Mouse (Mus musculus) CH12.LX (cell line): Measurements from ENCODE around the gene Map2k6. TPM values are rescaled to one million over a fixed set of nuclear protein-coding genes. Genes with fewer than 3 reads are reported as not detected.

Source experiments
- DNase-seq: peaks from one replicate; pipeline ENCODE4 v3.0.0-alpha.2; 2013; ENCODE audit errors: extremely low read depth
- H3K27ac ChIP-seq: 2 replicates; pipeline ENCODE4 v1.5.1; 2012; ENCODE audit warnings: low read depth, mild to moderate bottlenecking, control low read depth, moderate library complexity; ENCODE audit not compliant: insufficient read depth
- H3K27me3 ChIP-seq: replicated peaks from 2 replicates; pipeline ENCODE3; 2012; ENCODE audit warnings: inconsistent platforms
- H3K36me3 ChIP-seq, 2 experiments: replicated peaks in 1 of 2; 2 replicates each; pipeline versions ENCODE3 to v1.6.1; 2012; ENCODE audit warnings: inconsistent platforms in 1 of 2, low read length in 1 of 2, mild to moderate bottlenecking in 1 of 2, mixed read lengths in 1 of 2, moderate library complexity in 1 of 2; ENCODE audit not compliant: control insufficient read depth in 1 of 2, insufficient read depth in 1 of 2
- H3K4me1 ChIP-seq, 2 experiments: 2 replicates each; pipeline ENCODE4 v1.6.1; 2012; ENCODE audit warnings: inconsistent platforms in 1 of 2, moderate library complexity in 1 of 2; ENCODE audit not compliant: insufficient read depth in 2 of 2, control insufficient read depth in 1 of 2
- H3K4me2 ChIP-seq: 2 replicates; pipeline ENCODE4 v1.6.1; 2012; ENCODE audit warnings: low read depth, mild to moderate bottlenecking, control low read depth; ENCODE audit not compliant: poor library complexity, insufficient read depth, severe bottlenecking
- H3K4me3 ChIP-seq, 3 experiments: fragments of 150-350 bp in 1 of 3; sonication (generic) in 1 of 3; replicated peaks in 1 of 3; 2 replicates each; pipeline versions ENCODE3 to v1.5.1; 2011 to 2012; ENCODE audit warnings: low read depth in 2 of 3, low read length in 2 of 3, mild to moderate bottlenecking in 2 of 3, moderate library complexity in 2 of 3, control low read depth in 1 of 3, improper control_type of control experiment in 1 of 3, inconsistent platforms in 1 of 3, mixed read lengths in 1 of 3; ENCODE audit not compliant: poor library complexity in 1 of 3
- H3K79me2 ChIP-seq: replicated peaks from 2 replicates; pipeline ENCODE4 v1.6.1; 2012; ENCODE audit warnings: mild to moderate bottlenecking, moderate library complexity; ENCODE audit not compliant: control insufficient read depth, poor library complexity, insufficient read depth, severe bottlenecking; ENCODE audit errors: extremely low read depth
- H3K9ac ChIP-seq: 2 replicates; pipeline ENCODE4 v1.6.1; 2012; ENCODE audit warnings: low read depth, mild to moderate bottlenecking, control low read depth, moderate library complexity; ENCODE audit not compliant: insufficient read depth
- H3K9me3 ChIP-seq: replicated peaks from 2 replicates; pipeline ENCODE3; 2012; ENCODE audit warnings: low read length, inconsistent platforms, mixed read lengths
- BHLHE40 ChIP-seq: IDR thresholded peaks from 2 replicates; pipeline ENCODE4 v1.6.1; 2011; ENCODE audit warnings: mild to moderate bottlenecking, low read depth, low read length, improper control_type of control experiment
- E2F4 ChIP-seq: IDR thresholded peaks from 2 replicates; pipeline ENCODE4 v1.6.1; 2011; ENCODE audit warnings: low read depth, low read length, improper control_type of control experiment; ENCODE audit not compliant: insufficient replicate concordance
- ELF1 ChIP-seq: IDR thresholded peaks from 2 replicates; pipeline ENCODE4 v1.6.1; 2014; ENCODE audit warnings: low read depth, mild to moderate bottlenecking, inconsistent platforms, low read length, improper control_type of control experiment
- ETS1 ChIP-seq: conservative IDR thresholded peaks from 2 replicates; pipeline ENCODE4 v1.6.1; 2012; ENCODE audit warnings: low read depth, mild to moderate bottlenecking, inconsistent platforms, low read length, improper control_type of control experiment, moderate library complexity
- IRF4 ChIP-seq: IDR thresholded peaks from 2 replicates; pipeline ENCODE4 v1.6.1; 2014; ENCODE audit warnings: low read depth, mild to moderate bottlenecking, inconsistent platforms, low read length, improper control_type of control experiment
- JUN ChIP-seq: IDR thresholded peaks from 2 replicates; pipeline ENCODE4 v1.6.1; 2011; ENCODE audit warnings: low read depth, mild to moderate bottlenecking, low read length, improper control_type of control experiment, moderate library complexity; ENCODE audit not compliant: insufficient read depth
- MAFK ChIP-seq: IDR thresholded peaks from 2 replicates; pipeline ENCODE4 v1.6.1; 2011; ENCODE audit warnings: low read length, improper control_type of control experiment; ENCODE audit not compliant: insufficient replicate concordance
- MAX ChIP-seq: IDR thresholded peaks from 2 replicates; pipeline ENCODE4 v1.6.1; 2011; ENCODE audit warnings: low read length, improper control_type of control experiment
- MAZ ChIP-seq: IDR thresholded peaks from 2 replicates; pipeline ENCODE4 v1.6.1; 2012; ENCODE audit warnings: low read depth, mild to moderate bottlenecking, inconsistent platforms, low read length, improper control_type of control experiment, moderate library complexity
- MXI1 ChIP-seq: IDR thresholded peaks from 2 replicates; pipeline ENCODE4 v1.6.1; 2011; ENCODE audit warnings: mild to moderate bottlenecking, low read depth, low read length, improper control_type of control experiment
- MYC ChIP-seq: IDR thresholded peaks from 2 replicates; pipeline ENCODE4 v1.6.1; 2011; ENCODE audit warnings: low read depth, mild to moderate bottlenecking, improper control_type of control experiment, low read length
- NRF1 ChIP-seq: IDR thresholded peaks from 2 replicates; pipeline ENCODE4 v1.6.1; 2014; ENCODE audit warnings: low read depth, mild to moderate bottlenecking, inconsistent platforms, low read length, improper control_type of control experiment, moderate library complexity
- POLR2A ChIP-seq: IDR thresholded peaks from 2 replicates; pipeline ENCODE4 v1.6.1; 2011; ENCODE audit warnings: low read depth, mild to moderate bottlenecking, improper control_type of control experiment, low read length
- TCF12 ChIP-seq: IDR thresholded peaks from 2 replicates; pipeline ENCODE4 v1.6.1; 2014; ENCODE audit warnings: low read depth, mild to moderate bottlenecking, inconsistent platforms, low read length, improper control_type of control experiment
- USF1 ChIP-seq: IDR thresholded peaks from 2 replicates; pipeline ENCODE4 v1.6.1; 2014; ENCODE audit warnings: low read depth, mild to moderate bottlenecking, inconsistent platforms, low read length, improper control_type of control experiment
- ZKSCAN1 ChIP-seq: IDR thresholded peaks from 2 replicates; pipeline ENCODE4 v1.6.1; 2012; ENCODE audit warnings: low read depth, inconsistent platforms, low read length, improper control_type of control experiment, borderline replicate concordance
- ZMIZ1 ChIP-seq: IDR thresholded peaks from 2 replicates; pipeline ENCODE4 v1.6.1; 2012; ENCODE audit warnings: low read depth, mild to moderate bottlenecking, inconsistent platforms, low read length, improper control_type of control experiment
- dilution Hi-C: fragments of 300-500 bp; cut with MboI; formaldehyde crosslinking; loops from 2 replicates; pipeline ENCODE4 v1.14.3; 2020; ENCODE audit warnings: low sequenced_read_pairs; ENCODE audit not compliant: extremely low pct_unique_long_range_greater_than_20kb, extremely low pct_ligation_motif_present
- in situ Hi-C: fragments of 300-500 bp; cut with MboI; formaldehyde crosslinking; loops from 3 replicates; pipeline ENCODE4 v1.14.3; 2019; ENCODE audit warnings: low sequenced_read_pairs, low pct_ligation_motif_present, low pct_unique_long_range_greater_than_20kb, mixed read lengths
- polyA plus RNA-seq: library from polyadenylated mRNA; unstranded; fragments of >175 nt; gene quantifications from 2 replicates; pipeline ENCODE4 v1.2.1, GENCODE M21; 2012; ENCODE audit warnings: low read depth; ENCODE audit not compliant: insufficient read length
- total RNA-seq, 2 experiments: library from RNA; depleted of rRNA; stranded (reverse); fragments of 300-350 nt in 1 of 2; fragments of >200 nt in 1 of 2; gene quantifications; 2 replicates each; pipeline ENCODE4 v1.2.3; 2012 to 2014

The Map2k6 gene
- total and polyA plus RNA-seq, 3 experiments, result 16.8 to 21.9 (median 18.0) TPM

GRCm38 (mm10) chr11:110448131-110448725 is 49.3 kb downstream of the Map2k6 start (continued):
- TF ChIP-seq NRF1, result no peak
- no peak for TF ChIP-seq MXI1
- TF ChIP-seq ZMIZ1, result peak; percentile 77; the same call in 1 of the 2 replicates
- TF ChIP-seq MAX, result no peak
- TF ChIP-seq JUN, result no peak
- peak; percentile 26; the same call in 1 of the 2 replicates for TF ChIP-seq ETS1
- no peak for TF ChIP-seq MAFK
- TF ChIP-seq ELF1, result peak; percentile 76

GRCm38 (mm10) chr11:110448726-110449161 is 49.8 kb downstream of the Map2k6 start:
- H3K4me3 ChIP-seq, result peak overlapping the region; percentile 39 to 51 (median 46)
- in situ Hi-C loops, result no loop called here
- dilution Hi-C loops, result no loop called here
- no peak for DNase-seq
- H3K27me3 ChIP-seq, result no peaks in the 10 kb centered on the region
- peak overlapping the region; percentile 86 for H3K4me2 ChIP-seq
- peaks cover 5% of the 10 kb centered on the region for H3K9me3 ChIP-seq
- H3K4me1 ChIP-seq, result peaks cover 29 to 55% of the 10 kb centered on the region in 2 experiments
- TF ChIP-seq BHLHE40 (no peak), TCF12 (0 out of 2 replicates have a peak, but pooled peaks have one; percentile 2), USF1 (no peak), MYC (no peak), POLR2A (no peak), E2F4 (no peak), MXI1 (no peak), MAZ (no peak; the same call in 1 of the 2 replicates), MAFK (0 out of 2 replicates have a peak, but pooled peaks have one; percentile 26), ZKSCAN1 (no peak), IRF4 (no peak)
- TF ChIP-seq, all 38 proteins: peak for 2
- peaks cover 0 to 6% of the 10 kb centered on the region in 2 experiments for H3K36me3 ChIP-seq
- no peaks in the 10 kb centered on the region for H3K79me2 ChIP-seq
- peak overlapping the region; percentile 57; the same call in 1 of the 2 replicates for H3K9ac ChIP-seq
- peak overlapping the region; percentile 70 for H3K27ac ChIP-seq

GRCm38 (mm10) chr11:110449183-110449582 is 50.3 kb downstream of the Map2k6 start:
- TF ChIP-seq IRF4 (0 out of 2 replicates have a peak, but pooled peaks have one; percentile 33), MXI1 (no peak)
- in situ Hi-C loops (no loop called here), dilution Hi-C loops (no loop called here)
- Histone ChIP-seq H3K4me3 (peak overlapping the region in 1 of 3 experiments; percentile 51), H3K4me1 (peaks cover 31 to 51% of the 10 kb centered on the region in 2 experiments), H3K27me3 (no peaks in the 10 kb centered on the region), H3K9me3 (peaks cover 5% of the 10 kb centered on the region), H3K27ac (no peak overlapping the region), H3K4me2 (no peak overlapping the region), H3K36me3 (peaks cover 0 to 8% of the 10 kb centered on the region in 2 experiments), H3K79me2 (no peaks in the 10 kb centered on the region), H3K9ac (no peak overlapping the region; the same call in 1 of the 2 replicates)
- no peak for DNase-seq
